Mouse (Mus musculus) limb, embryonic 13.5 days (tissue): ENCODE data around the gene Glra1. TPM values are rescaled to one million over a fixed set of nuclear protein-coding genes. Genes with fewer than 3 reads are reported as not detected.
"Not testable (repeated sequence)": the region's sequence is repeated elsewhere in the genome, so short reads cannot be mapped to it uniquely, and the experiment has no call there.

Source experiments
- ATAC-seq: fragments of 200-750 bp; cut with Nextera tagmentation; 2 replicates; pipeline ENCODE4 v1.8.0; 2017; ENCODE audit warnings: low read depth, moderate number of reproducible peaks, moderate TSS enrichment; ENCODE audit not compliant: low FRiP score
- H3K27ac ChIP-seq: fragments of 300-500 bp; sonication (generic); 2 replicates; pipeline ENCODE4 v1.5.1; 2015; ENCODE audit warnings: inconsistent platforms, mild to moderate bottlenecking, moderate library complexity
- H3K27me3 ChIP-seq: fragments of 300-500 bp; sonication (generic); 2 replicates; pipeline ENCODE4 v1.6.1; 2015; ENCODE audit warnings: mild to moderate bottlenecking, inconsistent platforms
- H3K36me3 ChIP-seq: fragments of 300-500 bp; sonication (generic); 2 replicates; pipeline ENCODE4 v1.6.1; 2015; ENCODE audit warnings: inconsistent platforms, mild to moderate bottlenecking, moderate library complexity
- H3K4me1 ChIP-seq: fragments of 300-500 bp; sonication (generic); 2 replicates; pipeline ENCODE4 v1.6.1; 2015; ENCODE audit warnings: inconsistent platforms
- H3K4me2 ChIP-seq: fragments of 300-500 bp; sonication (generic); replicated peaks from 2 replicates; pipeline ENCODE4 v1.6.1; 2015; ENCODE audit warnings: inconsistent platforms, mild to moderate bottlenecking, moderate library complexity
- H3K4me3 ChIP-seq: fragments of 300-500 bp; sonication (generic); 2 replicates; pipeline ENCODE4 v1.5.1; 2015; ENCODE audit warnings: moderate library complexity, mild to moderate bottlenecking, inconsistent platforms
- H3K9ac ChIP-seq: fragments of 300-500 bp; sonication (generic); 2 replicates; pipeline ENCODE4 v1.6.1; 2015; ENCODE audit warnings: mild to moderate bottlenecking, inconsistent platforms
- H3K9me3 ChIP-seq: fragments of 300-500 bp; sonication (generic); 2 replicates; pipeline ENCODE4 v1.6.1; 2016; ENCODE audit warnings: inconsistent platforms
- WGBS: fragments of 180-500 bp; shearing (Covaris S2); methylation state at CpG from one replicate; pipeline ENCODE4 v1.1.7; 2015; 5-methylcytosine and 5-hydroxymethylcytosine counted together
- polyA plus RNA-seq: library from polyadenylated mRNA; unstranded; fragments of >200 nt; fragmentation: Nextera tagmentation; extraction: Ambion mirVana; gene quantifications from 2 replicates; pipeline ENCODE4 v1.2.1, GENCODE M21; 2015

The Glra1 gene
- not detected in 2 replicates for polyA plus RNA-seq

DNA sequence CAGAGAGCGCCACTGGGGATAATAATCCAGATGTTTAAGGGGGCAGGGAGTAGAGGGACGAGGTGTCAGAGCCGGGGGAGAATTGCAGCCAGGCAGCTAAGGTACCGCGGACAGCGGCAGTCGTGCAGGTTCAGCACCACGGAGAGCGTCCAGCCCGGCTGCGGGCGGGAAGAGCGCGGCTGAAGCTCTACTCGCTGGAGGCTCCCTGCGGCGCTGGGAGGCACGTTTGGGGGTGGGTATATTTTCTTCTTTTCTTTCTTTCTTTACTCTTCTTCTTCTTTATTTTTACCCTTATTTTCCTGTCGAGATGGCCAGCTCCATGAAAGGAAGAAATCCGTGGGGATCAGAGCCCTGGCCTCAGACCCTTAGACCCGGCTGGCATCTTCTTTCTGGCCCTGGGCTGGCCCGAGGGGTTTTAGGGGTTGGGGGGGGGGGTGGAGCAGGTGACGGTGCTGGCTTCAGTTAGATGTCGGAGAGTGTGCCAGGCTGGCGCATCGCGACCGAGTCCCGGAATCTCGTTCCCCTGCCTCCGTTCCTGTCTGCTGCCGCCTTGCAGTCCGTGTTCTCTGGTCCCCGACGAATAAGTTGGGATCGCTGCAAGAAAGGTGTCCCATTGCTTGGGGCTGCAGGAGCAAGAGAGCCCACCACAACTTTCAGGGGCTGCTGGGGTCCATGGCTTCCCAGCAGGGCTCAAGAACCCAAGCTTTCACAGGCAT, at the start of gene Glra1:
TSS of gene Glra1 (minus strand) at position 391 of the 716 bp plus-strand sequence.
- no peak within 1 kb of the TSS for H3K27ac ChIP-seq
- H3K4me3 ChIP-seq: no peak within 1 kb of the TSS
- 0 out of 2 replicates have a peak within 1 kb of the TSS, but pooled peaks have one; percentile 9 for H3K4me2 ChIP-seq
- no peaks in the 10 kb centered on the region for H3K4me1 ChIP-seq
- no peaks in the 10 kb centered on the region for H3K9me3 ChIP-seq
- no peaks in the 10 kb centered on the region for H3K36me3 ChIP-seq
- peaks cover 32% of the 10 kb centered on the region for H3K27me3 ChIP-seq
- WGBS: 2% methylated on average over 32 of the region's 36 CpGs
- H3K9ac ChIP-seq: no peak within 1 kb of the TSS
- peak; percentile 83 for ATAC-seq

DNA sequence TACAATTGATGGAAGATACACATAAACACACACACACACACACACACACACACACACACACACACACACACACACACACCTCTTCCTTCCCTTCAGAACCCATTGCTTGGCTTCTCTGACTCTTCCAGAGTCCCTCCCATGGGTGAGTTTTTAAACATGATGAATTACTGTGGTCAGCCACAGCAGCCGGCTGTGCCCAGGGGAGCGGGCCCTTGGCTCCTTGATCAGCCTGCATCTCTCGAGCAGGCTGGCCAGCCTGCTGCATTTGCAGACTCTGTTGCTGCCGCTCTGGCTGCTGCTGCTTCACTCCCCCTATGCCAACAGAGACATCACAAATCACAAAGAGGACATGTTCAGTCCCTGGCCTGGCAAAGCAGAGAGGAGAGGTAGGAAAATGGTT, 29.0 kb upstream of the Glra1 start:
- no peak overlapping the region for H3K9ac ChIP-seq
- H3K4me3 ChIP-seq: no peak overlapping the region
- 51% methylated on average over 4 of the region's 4 CpGs for WGBS
- no peaks in the 10 kb centered on the region for H3K36me3 ChIP-seq
- no peaks in the 10 kb centered on the region for H3K4me1 ChIP-seq
- no peak for ATAC-seq
- no peak overlapping the region for H3K4me2 ChIP-seq
- H3K27me3 ChIP-seq: no peaks in the 10 kb centered on the region
- no peak overlapping the region for H3K27ac ChIP-seq
- H3K9me3 ChIP-seq: no peaks in the 10 kb centered on the region

DNA sequence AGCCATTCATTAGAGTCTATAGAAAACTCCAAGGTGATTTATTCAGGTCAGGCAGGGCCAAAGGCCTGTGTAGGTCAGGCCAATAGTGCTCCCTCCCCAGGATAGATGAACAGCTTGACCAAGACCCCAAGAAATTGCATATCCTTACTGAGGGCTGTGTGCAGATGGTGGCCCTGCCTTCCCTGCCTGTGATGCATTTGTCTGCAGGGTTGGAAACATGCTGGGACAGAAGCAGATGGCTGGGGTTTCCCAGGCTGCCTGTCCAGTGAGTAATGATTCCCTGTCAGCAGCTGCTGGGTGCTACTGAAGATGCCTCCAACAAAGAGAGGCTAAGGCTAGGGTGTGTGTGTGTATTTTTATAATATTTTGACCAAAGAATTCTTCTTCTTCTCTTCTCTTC, 25.9 kb upstream of the Glra1 start:
- no peak for ATAC-seq
- no peak overlapping the region for H3K4me3 ChIP-seq
- no peaks in the 10 kb centered on the region for H3K36me3 ChIP-seq
- H3K4me1 ChIP-seq: no peaks in the 10 kb centered on the region
- no peak overlapping the region for H3K4me2 ChIP-seq
- H3K27ac ChIP-seq: no peak overlapping the region
- H3K9ac ChIP-seq: no peak overlapping the region
- no peaks in the 10 kb centered on the region for H3K27me3 ChIP-seq
- H3K9me3 ChIP-seq: no peaks in the 10 kb centered on the region

DNA sequence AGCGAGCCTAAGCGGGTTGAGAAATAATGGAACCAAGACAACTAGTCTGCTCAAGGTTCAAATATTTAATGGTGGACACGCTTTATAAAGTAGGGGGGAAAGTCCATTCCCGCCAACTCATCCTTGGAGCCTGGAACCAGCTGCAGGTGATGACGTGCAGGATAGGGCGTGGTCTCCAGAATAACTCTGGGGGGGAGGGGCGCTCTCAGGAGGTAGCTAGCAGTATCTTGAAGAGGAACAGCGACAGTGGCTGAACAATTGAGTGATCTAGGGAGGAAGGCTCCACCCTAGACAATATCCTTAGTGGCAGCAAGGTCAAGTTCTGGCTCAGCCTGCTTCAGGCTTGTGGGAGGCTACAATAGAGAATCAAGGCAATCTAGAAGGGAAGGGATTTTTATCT, 6.6 kb upstream of the Glra1 start:
- ATAC-seq, H3K27me3 ChIP-seq, H3K9me3 ChIP-seq, H3K4me3 ChIP-seq, H3K4me1 ChIP-seq, H3K27ac ChIP-seq, H3K36me3 ChIP-seq, H3K9ac ChIP-seq, H3K4me2 ChIP-seq: not testable (repeated sequence)
- 67% methylated on average over 8 of the region's 8 CpGs for WGBS

DNA sequence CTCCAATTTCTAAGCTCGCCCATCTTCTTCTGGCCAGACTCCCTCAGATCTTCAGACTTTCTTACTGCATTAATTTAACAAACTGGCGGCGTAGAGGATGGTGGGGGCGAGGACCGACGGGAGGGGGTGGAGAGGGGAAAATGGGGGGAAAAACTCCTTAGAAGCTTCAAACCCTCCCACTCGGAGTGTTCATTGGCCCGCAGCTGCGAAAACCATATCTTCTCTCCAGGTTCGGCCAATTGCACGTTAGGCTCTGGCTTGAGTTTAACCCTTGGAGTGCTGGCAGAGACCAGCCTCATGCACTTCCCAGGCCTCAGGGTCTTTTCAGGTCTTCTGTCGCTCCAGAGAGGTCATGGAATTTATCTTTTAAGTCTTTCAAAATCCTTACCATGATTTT, 524 bp upstream of the Glra1 start:
- ATAC-seq: no peak
- H3K36me3 ChIP-seq: no peaks in the 10 kb centered on the region

DNA sequence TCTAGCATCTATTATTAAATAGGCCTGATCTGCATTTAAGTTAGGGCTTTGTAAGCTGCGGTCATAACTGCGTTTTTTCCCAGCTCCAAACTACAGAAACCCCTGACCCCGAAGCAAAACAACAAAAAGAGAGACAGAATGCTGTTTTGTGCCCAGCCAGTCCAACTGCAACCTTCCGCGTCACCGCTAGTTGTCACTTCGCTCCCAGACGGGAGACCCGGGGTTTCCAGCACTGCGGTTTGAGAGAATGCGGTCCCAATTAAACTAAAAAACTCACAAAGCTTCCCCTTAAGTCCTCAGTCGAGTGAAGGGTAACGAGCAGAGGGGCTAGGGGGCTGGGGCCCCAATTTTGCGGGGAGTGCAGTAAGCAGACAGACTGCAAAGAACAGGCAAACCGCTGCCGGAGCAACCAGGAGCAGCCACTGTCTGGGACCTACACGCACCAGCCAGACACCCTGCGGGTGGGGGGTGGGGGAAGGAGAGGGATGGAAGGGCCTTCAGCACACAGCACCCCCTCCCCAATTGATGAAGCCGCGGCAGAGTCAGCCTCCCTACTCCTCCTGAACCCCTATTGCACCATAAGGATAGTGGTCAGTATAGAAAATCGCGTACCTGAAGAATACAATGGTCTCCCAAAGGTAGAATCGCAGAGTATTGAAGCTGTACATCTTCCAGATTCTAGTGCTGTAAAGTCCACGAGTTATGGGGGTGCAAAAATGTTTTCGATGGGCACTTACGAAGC, 761 bp downstream of the Glra1 start:
- H3K4me1 ChIP-seq: no peaks in the 10 kb centered on the region
- no peaks in the 10 kb centered on the region for H3K9me3 ChIP-seq
- H3K4me2 ChIP-seq: no peak overlapping the region
- no peak overlapping the region for H3K27ac ChIP-seq
- no peak overlapping the region for H3K4me3 ChIP-seq
- no peaks in the 10 kb centered on the region for H3K36me3 ChIP-seq
- WGBS: 5% methylated on average over 26 of the region's 26 CpGs
- H3K9ac ChIP-seq: no peak overlapping the region
- ATAC-seq: peak; percentile 48; the same call in 1 of the 2 replicates
- H3K27me3 ChIP-seq: peaks cover 32% of the 10 kb centered on the region

More for the DNA sequence above, 524 bp upstream of the Glra1 start:
- Histone ChIP-seq H3K9ac (no peak overlapping the region), H3K27me3 (peaks cover 32% of the 10 kb centered on the region), H3K4me3 (no peak overlapping the region), H3K9me3 (no peaks in the 10 kb centered on the region), H3K4me1 (no peaks in the 10 kb centered on the region), H3K4me2 (no peak overlapping the region), H3K27ac (no peak overlapping the region)
- 0% methylated on average over 12 of the region's 12 CpGs for WGBS

DNA sequence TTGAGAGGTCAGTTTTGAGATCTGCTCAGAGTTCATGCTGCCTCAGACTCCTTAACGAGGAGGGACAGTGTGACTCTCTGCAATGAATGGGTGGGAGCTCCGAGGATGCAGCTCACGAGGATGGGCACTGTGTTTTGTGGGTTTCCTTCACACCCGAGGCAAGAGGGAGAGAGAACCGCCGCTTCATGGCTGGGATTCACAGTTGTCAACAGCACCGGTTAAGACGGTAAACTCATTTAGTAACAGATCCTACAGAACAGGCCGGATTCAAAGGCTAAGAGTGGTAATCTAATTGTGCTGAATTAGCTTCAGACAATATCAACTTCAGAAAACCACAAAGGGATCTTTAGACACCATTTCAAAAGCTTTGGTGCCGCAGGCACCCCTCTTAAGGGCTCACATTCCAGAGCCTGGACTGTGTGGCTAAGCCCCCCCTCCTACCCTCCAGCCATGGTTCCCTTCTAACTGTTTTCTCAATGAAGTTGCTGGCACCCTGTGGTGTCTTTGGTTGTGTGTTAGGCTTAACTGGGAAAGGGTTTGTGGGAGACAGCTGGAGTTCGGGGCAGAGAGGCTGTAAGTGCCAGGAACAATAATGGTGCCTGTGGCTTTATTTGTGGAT, 6.4 kb downstream of the Glra1 start:
- 16% methylated on average over 11 of the region's 11 CpGs for WGBS
- Histone ChIP-seq H3K27ac (no peak overlapping the region), H3K9ac (no peak overlapping the region), H3K4me3 (no peak overlapping the region), H3K9me3 (no peaks in the 10 kb centered on the region), H3K4me2 (no peak overlapping the region), H3K4me1 (no peaks in the 10 kb centered on the region), H3K36me3 (no peaks in the 10 kb centered on the region), H3K27me3 (peaks cover 9% of the 10 kb centered on the region; the same call in 1 of the 2 replicates)
- no peak for ATAC-seq

GRCm38 (mm10) chr11:55595726-55596125, 12.3 kb downstream of the Glra1 start:
- ATAC-seq: no peak
- no peak overlapping the region for H3K9ac ChIP-seq
- no peak overlapping the region for H3K27ac ChIP-seq
- H3K9me3 ChIP-seq: no peaks in the 10 kb centered on the region
- no peak overlapping the region for H3K4me3 ChIP-seq
- H3K4me1 ChIP-seq: no peaks in the 10 kb centered on the region
- 0 out of 2 replicates have a peak, but pooled peaks cover 4% of the 10 kb centered on the region for H3K27me3 ChIP-seq
- H3K4me2 ChIP-seq: no peak overlapping the region
- no peaks in the 10 kb centered on the region for H3K36me3 ChIP-seq
- WGBS: 83% methylated on average over 1 of the region's 1 CpGs

- Histone ChIP-seq H3K4me1 (no peaks in the 10 kb centered on the region), H3K9ac (no peak overlapping the region), H3K4me2 (no peak overlapping the region), H3K27me3 (no peaks in the 10 kb centered on the region), H3K4me3 (no peak overlapping the region), H3K9me3 (no peaks in the 10 kb centered on the region), H3K36me3 (no peaks in the 10 kb centered on the region), H3K27ac (no peak overlapping the region)
- ATAC-seq: no peak
- WGBS: 83% methylated on average over 3 of the region's 3 CpGs
Measured at GRCm38 (mm10) chr11:55594411-55594810, 13.6 kb downstream of the Glra1 start.

DNA sequence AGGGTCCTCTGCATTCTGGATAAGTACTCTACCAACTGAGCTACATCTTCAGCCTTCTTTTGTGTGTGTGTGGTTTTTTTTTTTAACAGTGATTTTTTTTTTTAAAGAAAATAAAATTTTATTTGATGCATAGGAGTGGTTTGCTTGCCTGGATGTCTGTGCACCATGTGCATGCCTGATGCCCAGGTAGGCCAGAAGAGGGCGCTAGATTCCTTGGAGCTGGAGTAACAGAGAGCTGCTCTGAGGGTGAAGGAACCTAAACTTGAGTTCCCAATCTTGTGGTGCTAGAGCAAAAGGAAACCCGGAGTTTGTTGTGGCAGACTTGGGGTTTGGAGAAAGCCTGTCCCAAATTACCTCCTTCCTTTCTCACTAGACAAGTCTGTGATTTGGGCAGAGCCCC, 16.8 kb downstream of the Glra1 start:
- no peak overlapping the region for H3K9ac ChIP-seq
- no peaks in the 10 kb centered on the region for H3K27me3 ChIP-seq
- no peaks in the 10 kb centered on the region for H3K4me1 ChIP-seq
- no peak overlapping the region for H3K4me3 ChIP-seq
- WGBS: 52% methylated on average over 2 of the region's 2 CpGs
- no peaks in the 10 kb centered on the region for H3K9me3 ChIP-seq
- no peaks in the 10 kb centered on the region for H3K36me3 ChIP-seq
- no peak overlapping the region for H3K4me2 ChIP-seq
- H3K27ac ChIP-seq: no peak overlapping the region
- no peak for ATAC-seq

DNA sequence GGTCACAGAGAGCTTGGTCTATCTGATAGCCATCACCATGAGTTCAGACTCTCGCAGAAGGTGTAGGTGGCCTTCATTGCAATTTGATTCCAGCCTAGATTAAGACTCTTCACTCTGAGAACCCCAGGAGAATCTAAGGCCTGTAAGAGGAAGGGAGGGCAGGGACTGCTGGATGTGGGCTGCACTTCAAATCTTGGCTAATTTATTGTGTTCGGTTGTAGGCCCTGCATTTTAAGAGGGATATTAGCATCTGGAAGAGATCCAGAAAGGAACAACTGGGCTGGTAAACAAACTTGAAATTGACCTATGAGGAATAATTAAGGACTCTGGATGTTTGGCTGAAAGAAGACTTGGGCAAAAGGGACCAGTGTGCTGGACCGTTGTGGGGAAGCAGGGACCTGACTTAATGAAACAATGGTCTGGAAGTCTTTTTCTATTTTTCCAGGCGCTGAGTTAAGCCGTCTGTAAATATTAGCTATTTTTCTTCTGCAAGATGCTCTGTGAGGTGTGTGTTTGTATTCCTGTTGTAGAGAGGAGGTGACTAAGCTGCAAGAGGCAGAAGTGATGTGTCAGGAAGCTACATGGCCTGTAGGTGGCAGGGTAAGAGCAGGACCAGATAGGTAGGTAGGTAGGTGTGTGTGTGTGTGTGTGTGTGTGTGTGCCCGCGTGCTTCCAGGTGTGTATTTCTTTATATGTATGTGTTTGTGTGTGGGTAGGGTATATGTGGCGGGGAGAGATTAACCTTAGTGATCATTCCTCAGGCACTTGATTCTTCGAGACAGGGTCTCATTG, 18.4 kb downstream of the Glra1 start:
- H3K36me3 ChIP-seq: no peaks in the 10 kb centered on the region
- ATAC-seq: no peak
- H3K9me3 ChIP-seq: no peaks in the 10 kb centered on the region
- 77% methylated on average over 9 of the region's 9 CpGs for WGBS
- no peak overlapping the region for H3K9ac ChIP-seq
- no peak overlapping the region for H3K4me2 ChIP-seq
- no peak overlapping the region for H3K27ac ChIP-seq
- no peaks in the 10 kb centered on the region for H3K27me3 ChIP-seq
- no peak overlapping the region for H3K4me3 ChIP-seq
- no peaks in the 10 kb centered on the region for H3K4me1 ChIP-seq

- ATAC-seq: no peak
Measured at GRCm38 (mm10) chr11:55574397-55574796, 33.6 kb downstream of the Glra1 start.

More at GRCm38 (mm10) chr11:55574397-55574796, 33.6 kb downstream of the Glra1 start:
- Histone ChIP-seq H3K9me3 (no peaks in the 10 kb centered on the region), H3K36me3 (no peaks in the 10 kb centered on the region), H3K4me2 (no peak overlapping the region), H3K9ac (no peak overlapping the region), H3K4me3 (no peak overlapping the region), H3K27ac (no peak overlapping the region), H3K27me3 (no peaks in the 10 kb centered on the region), H3K4me1 (no peaks in the 10 kb centered on the region)
- 75% methylated on average over 2 of the region's 2 CpGs for WGBS
